Mouse (Mus musculus): ENCODE results near the gene Rin3.

DNA sequence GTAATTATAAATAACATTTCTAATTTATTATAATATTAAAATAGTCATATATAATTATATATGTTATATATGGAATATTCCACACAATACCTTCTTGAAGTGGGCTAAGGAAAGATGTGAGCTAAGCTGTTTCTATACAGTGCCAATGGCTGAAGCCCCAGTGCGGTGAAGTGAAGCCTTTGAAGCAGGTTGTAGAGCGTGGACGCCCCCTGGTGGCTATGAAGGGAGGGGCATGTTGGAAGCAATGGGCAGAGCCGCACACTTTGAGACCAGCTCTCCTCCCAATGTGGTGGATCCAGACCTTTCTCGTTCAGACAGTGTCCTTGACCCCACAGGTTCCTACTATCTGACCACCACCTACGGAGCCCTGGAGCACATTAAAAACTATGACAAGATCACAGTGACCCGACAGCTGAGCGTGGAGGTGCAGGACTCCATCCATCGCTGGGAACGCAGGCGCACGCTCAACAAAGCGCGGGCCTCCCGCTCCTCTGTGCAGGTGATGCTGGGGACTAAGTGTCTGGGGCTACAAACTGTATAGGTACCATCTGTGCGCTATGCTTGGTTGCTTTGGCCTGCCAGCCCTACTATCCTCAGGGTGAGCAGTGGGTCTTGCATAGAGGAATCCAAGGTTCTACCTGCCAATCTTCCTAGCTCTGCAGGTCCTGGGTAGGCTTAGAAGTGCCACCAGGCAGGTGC, 104.5 kb downstream of the Rin3 start:
- TF ChIP-seq HCFC1 (IDR thresholded peaks at IDR 0.05; ENCODE audit: borderline replicate concordance, insufficient read depth, low read length): no peak
- TF ChIP-seq ZNF384 (IDR thresholded peaks at IDR 0.05; ENCODE audit: low read depth, low read length): no peak
